Mouse (Mus musculus) C2C12 (cell line): ENCODE measurements at regions not wholly inside any gene's neighbourhood (a gene's known extent, or its start where the extent isn't known, plus 50 kb on each side); places are given as distances from the start of the nearest gene placed in this dataset.
"Not testable (repeated sequence)": the region's sequence is repeated elsewhere in the genome, so short reads cannot be mapped to it uniquely, and the experiment has no call there.

Experiments
- H3K27me3 ChIP-seq: one replicate; pipeline ENCODE4 v1.6.1; 2011; ENCODE audit not compliant: control insufficient read depth, insufficient read depth, insufficient read length
- H3K36me3 ChIP-seq: one replicate; pipeline ENCODE4 v1.6.1; 2011; ENCODE audit not compliant: control insufficient read depth, insufficient read depth
- H3K4me3 ChIP-seq: one replicate; pipeline ENCODE4 v1.5.1; 2011; ENCODE audit warnings: mild to moderate bottlenecking, control low read depth; ENCODE audit not compliant: poor library complexity, insufficient read depth, severe bottlenecking
- H3K79me2 ChIP-seq: one replicate; pipeline ENCODE4 v1.6.1; 2011; ENCODE audit not compliant: control insufficient read depth, insufficient read depth
- H3K79me3 ChIP-seq: one replicate; pipeline ENCODE4 v1.6.1; 2011; ENCODE audit warnings: low read depth, control low read depth
- H3ac ChIP-seq: one replicate; pipeline ENCODE3; 2011; ENCODE audit warnings: low read depth; ENCODE audit not compliant: control insufficient read depth, insufficient read length
- CEBPB ChIP-seq: IDR thresholded peaks from one replicate; pipeline ENCODE4 v1.6.1; 2011; ENCODE audit warnings: low read depth, mild to moderate bottlenecking, control low read depth, moderate library complexity
- CTCF ChIP-seq: IDR thresholded peaks from one replicate; pipeline ENCODE4 v1.5.1; 2011; ENCODE audit not compliant: control insufficient read depth, insufficient read depth, insufficient read length
- FOSL1 ChIP-seq: IDR thresholded peaks from one replicate; pipeline ENCODE4 v1.8.0; 2011; ENCODE audit warnings: mild to moderate bottlenecking, low read length; ENCODE audit not compliant: poor library complexity, insufficient read depth, severe bottlenecking
- MAX ChIP-seq: IDR thresholded peaks from one replicate; pipeline ENCODE4 v1.6.1; 2011; ENCODE audit warnings: mild to moderate bottlenecking, control low read depth
- MYOD1 ChIP-seq: IDR thresholded peaks from one replicate; pipeline ENCODE4 v1.6.1; 2011; ENCODE audit warnings: low read depth; ENCODE audit not compliant: control insufficient read depth, insufficient read length
- MYOG ChIP-seq: IDR thresholded peaks from one replicate; pipeline ENCODE4 v1.6.1; 2011; ENCODE audit not compliant: control insufficient read depth, insufficient read length; ENCODE audit errors: extremely low read depth
- USF1 ChIP-seq: IDR thresholded peaks from one replicate; pipeline ENCODE4 v1.6.1; 2011; ENCODE audit warnings: low read depth, mild to moderate bottlenecking, control low read depth, moderate library complexity

DNA sequence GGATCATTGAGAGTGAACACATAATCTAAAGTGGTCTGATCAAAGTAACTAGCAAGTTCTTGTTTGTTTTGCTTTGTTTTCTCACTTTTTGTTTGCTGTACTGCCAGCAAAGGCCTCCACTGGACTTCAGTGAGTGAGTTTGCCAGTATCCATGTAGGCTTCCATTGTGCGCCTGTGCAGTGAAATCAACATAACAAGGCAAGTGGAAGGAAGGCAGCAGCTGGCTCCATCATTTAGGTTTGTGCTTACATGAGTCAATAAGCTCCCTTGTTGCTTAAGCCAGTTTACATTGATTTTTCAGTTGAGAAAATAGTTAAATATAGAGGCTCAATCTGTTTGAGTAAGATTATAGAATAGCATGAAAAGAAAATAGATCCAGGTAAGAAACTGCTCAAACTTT lies 1255.7 kb upstream of the Nudt12 start:
- no peaks in the 10 kb centered on the region for H3K79me2 ChIP-seq
- no peaks in the 10 kb centered on the region for H3K79me3 ChIP-seq
- no peaks in the 10 kb centered on the region for H3K27me3 ChIP-seq
- no peak overlapping the region for H3K4me3 ChIP-seq
- TF ChIP-seq CEBPB = no peak
- TF ChIP-seq CTCF = no peak
- TF ChIP-seq MYOD1 = no peak
- TF ChIP-seq MYOG = no peak
- no peak for TF ChIP-seq USF1
- no peak for TF ChIP-seq FOSL1
- TF ChIP-seq MAX = no peak
- no peak overlapping the region for H3ac ChIP-seq
- no peaks in the 10 kb centered on the region for H3K36me3 ChIP-seq

DNA sequence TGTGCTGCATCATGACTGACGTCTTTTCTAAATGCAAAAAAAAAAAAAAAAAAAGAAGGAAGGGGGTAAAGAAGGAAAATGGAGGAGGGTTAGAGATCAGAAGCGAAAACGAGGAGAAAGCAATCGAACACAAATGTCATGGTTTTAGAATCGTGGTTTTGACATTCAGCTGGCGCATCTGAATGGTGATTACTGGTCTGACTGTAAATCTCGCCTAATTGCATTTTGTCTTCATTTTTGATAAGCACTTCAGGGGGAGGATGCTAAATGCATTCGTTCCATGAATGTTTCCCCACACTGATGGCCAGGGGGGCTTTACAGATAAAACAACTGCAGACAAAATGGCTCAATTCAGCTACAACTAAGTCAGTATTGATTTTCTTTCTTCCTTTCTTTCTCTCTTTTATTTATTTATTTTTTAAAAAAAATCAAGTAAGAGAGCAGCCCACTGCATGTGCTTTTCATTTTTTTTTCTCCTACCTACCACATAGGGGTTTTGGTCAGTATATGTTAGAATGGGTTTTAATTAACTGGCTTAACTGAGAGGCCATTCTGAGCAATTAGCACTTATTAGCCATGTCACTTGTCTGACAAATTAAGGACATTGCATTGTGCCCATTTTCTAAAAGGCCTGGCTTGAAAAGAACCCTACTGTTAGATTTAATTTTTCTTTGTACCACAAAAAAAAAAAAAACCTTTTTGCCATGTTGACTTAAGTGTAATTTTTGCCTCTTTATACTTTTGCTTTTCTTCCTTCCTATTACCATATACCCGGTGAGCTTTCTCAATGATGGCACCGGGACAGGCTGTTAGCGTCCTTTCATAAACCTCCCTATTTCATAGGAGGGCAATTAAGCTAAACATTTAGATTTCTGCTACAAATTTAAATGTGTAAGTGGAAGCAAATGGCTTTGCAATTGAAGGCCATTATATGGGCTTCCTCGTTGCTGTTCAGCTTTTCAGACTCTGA lies 1254.4 kb upstream of the Nudt12 start:
- H3K79me2 ChIP-seq = no peaks in the 10 kb centered on the region
- H3K79me3 ChIP-seq = no peaks in the 10 kb centered on the region
- no peaks in the 10 kb centered on the region for H3K36me3 ChIP-seq
- TF ChIP-seq CEBPB (no peak), USF1 (no peak), MYOG (no peak), FOSL1 (no peak), MAX (no peak), CTCF (no peak), MYOD1 (no peak)
- H3ac ChIP-seq = no peak overlapping the region
- H3K4me3 ChIP-seq = no peak overlapping the region
- no peaks in the 10 kb centered on the region for H3K27me3 ChIP-seq

DNA sequence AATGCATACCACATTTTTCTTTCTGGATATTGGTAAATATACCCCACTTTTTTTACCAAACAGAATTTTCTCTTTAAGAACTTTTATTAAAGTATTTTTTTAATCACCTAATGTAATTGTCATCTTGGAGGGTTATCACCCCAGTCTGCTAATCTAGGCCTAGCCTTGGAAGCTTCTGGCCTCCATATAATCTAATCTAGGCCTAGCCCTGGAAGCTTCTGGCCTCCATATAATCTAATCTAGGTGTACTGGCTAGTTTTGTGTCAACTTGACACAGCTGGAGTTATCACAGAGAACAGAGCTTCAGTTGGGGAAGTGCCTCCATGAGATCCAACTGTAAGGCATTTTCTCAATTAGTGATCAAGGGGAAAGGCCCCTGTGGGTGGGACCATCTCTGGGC lies 1242.2 kb upstream of the Nudt12 start:
- H3ac ChIP-seq, H3K27me3 ChIP-seq, H3K36me3 ChIP-seq, H3K4me3 ChIP-seq, H3K79me2 ChIP-seq, H3K79me3 ChIP-seq: not testable (repeated sequence)

DNA sequence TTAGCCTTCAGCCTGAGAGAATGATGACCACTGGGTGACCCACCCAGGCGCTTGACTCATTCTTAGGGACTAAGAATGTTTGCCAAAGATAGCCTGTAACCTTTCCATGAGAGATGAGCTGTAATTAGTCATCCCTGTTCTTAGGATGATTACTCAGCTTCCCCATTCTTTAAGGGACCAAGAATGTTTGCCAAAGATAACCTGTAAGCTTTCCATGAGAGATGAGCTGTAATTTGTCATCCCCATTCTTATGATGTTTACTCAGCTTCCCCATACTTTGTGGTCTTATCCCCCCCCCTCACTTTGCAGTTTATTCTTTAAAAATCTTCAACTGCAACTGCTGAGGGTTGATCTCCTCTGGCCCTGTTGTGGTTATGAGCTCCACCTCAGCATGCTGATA lies 1236.8 kb upstream of the Nudt12 start:
- TF ChIP-seq FOSL1 (peak; percentile 5), CTCF (no peak)
- Histone ChIP-seq H3K79me3 (no peaks in the 10 kb centered on the region), H3K79me2 (no peaks in the 10 kb centered on the region)

GRCm38 (mm10) chr17:60234519-60234918 lies 1221.3 kb upstream of the Nudt12 start:
- Histone ChIP-seq H3K79me3 (no peaks in the 10 kb centered on the region), H3K4me3 (no peak overlapping the region), H3ac (no peak overlapping the region), H3K36me3 (no peaks in the 10 kb centered on the region), H3K79me2 (no peaks in the 10 kb centered on the region), H3K27me3 (no peaks in the 10 kb centered on the region)
- TF ChIP-seq MAX = no peak

More for the DNA sequence above, 1236.8 kb upstream of the Nudt12 start:
- Histone ChIP-seq H3K36me3 (no peaks in the 10 kb centered on the region), H3ac (no peak overlapping the region), H3K4me3 (no peak overlapping the region), H3K27me3 (no peaks in the 10 kb centered on the region)

GRCm38 (mm10) chr17:60197004-60197403 lies 1183.8 kb upstream of the Nudt12 start:
- Histone ChIP-seq H3K79me3 (no peaks in the 10 kb centered on the region), H3ac (no peak overlapping the region), H3K79me2 (no peaks in the 10 kb centered on the region), H3K27me3 (no peaks in the 10 kb centered on the region), H3K4me3 (no peak overlapping the region), H3K36me3 (no peaks in the 10 kb centered on the region)
- no peak for TF ChIP-seq FOSL1
- TF ChIP-seq CTCF = no peak
- no peak for TF ChIP-seq MYOD1
- TF ChIP-seq MAX = no peak
- no peak for TF ChIP-seq MYOG
- no peak for TF ChIP-seq CEBPB
- TF ChIP-seq USF1 = no peak

DNA sequence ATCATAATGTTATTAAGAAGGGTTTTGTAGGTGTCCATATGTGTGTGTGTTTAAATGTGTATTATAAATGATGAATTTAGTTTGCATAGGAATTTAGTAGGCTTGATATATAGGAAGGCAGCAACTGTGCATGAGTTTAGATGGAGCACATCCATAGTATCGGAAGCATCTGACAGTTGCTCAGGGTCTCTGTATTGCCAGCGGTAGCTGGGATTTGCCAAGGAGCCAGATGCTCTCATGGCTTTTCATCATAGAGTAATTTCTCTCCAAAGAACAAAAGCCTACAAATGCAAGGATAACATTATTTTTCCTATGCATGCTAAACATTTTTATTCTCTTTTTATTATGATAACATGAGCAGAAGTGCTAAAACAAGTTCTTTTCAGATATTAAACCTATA lies 1168.1 kb upstream of the Nudt12 start:
- no peak overlapping the region for H3ac ChIP-seq
- no peak for TF ChIP-seq CTCF
- TF ChIP-seq CEBPB = no peak
- no peaks in the 10 kb centered on the region for H3K27me3 ChIP-seq
- H3K79me2 ChIP-seq = no peaks in the 10 kb centered on the region
- H3K79me3 ChIP-seq = no peaks in the 10 kb centered on the region
- no peaks in the 10 kb centered on the region for H3K36me3 ChIP-seq
- H3K4me3 ChIP-seq = no peak overlapping the region
